Mouse (Mus musculus) effector memory CD4-positive, alpha-beta T cell, adult 5 months (primary cell): ENCODE data around the gene Itgb3bp. TPM values are rescaled to one million over a fixed set of nuclear protein-coding genes. Genes with fewer than 3 reads are reported as not detected.

Source experiments
- polyA plus RNA-seq: library from polyadenylated mRNA; unstranded; fragments of 100-300 nt; shearing (Covaris generic); gene quantifications from one replicate; pipeline ENCODE4 v1.2.1, GENCODE M21; 2017

The Itgb3bp gene
- polyA plus RNA-seq: 24.1 TPM

DNA sequence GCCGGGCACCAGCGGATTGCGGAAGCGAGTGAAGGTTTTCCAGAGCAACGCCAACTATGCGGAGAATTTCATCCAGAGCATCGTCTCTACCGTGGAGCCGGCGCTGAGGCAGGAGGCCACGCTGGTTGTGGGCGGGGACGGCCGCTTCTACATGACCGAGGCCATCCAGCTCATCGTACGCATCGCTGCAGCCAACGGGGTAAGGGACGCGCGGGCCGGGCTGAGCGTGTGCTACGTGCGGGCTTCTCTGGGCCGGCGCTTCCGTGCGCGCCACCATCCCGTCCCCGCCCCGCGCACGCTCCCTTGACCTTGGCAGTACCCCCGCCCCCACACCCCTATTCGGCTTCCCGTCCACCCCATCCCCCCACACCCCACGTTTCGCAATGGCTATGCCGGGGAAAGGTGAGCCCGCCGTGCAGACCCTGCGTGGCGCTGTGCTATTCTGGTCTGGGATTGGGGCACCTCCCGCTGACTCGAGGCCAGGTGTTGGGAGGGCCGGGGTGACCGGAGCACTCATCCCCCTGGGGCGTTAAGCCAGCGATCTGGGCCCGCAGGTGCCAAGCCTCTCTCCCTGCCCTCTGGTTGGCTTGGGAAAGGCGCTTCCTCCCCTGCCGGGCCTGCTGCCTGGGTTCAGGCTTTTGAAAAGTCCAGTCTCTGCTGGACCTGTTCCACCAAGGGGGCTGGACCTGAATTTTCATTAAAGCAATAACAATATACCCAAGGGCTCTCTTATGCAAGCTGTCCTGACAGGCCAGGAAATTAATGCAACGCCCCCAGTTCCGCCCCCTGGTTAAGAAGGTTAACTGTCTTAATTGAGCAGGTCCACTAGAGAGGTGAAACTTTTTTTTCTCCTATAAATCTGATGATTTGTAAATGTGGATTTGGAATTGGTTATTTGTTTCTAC is at the start of gene Itgb3bp:
Gene Itgb3bp (minus strand): TSS at position 201 of the 905 bp plus-strand sequence.

DNA sequence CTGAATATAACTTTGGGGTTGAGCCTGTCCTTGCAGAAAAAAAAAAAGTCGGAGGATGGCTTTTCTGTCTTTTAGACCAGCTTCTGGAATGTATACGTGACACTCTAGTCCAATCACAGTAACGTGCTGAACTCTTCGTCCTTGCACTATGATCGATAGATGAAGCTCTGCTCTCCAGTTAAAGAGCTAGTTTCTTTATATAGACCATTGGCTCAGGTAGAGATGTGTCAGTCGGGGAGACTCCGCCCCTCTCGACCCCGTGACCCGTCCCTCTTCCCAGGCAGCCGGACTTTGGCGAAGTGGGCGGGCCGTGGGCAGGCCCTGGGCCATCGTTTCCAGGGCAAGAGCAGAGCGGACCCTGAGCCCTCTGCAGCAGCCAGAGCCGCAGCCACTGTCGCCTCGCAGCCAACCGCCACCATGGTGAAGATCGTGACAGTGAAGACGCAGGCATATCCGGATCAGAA is 432 bp downstream of the Itgb3bp start, which contains the start of gene Pgm1:
Gene Pgm1 (plus strand): TSS at position 266 of the 464 bp plus-strand sequence.

DNA sequence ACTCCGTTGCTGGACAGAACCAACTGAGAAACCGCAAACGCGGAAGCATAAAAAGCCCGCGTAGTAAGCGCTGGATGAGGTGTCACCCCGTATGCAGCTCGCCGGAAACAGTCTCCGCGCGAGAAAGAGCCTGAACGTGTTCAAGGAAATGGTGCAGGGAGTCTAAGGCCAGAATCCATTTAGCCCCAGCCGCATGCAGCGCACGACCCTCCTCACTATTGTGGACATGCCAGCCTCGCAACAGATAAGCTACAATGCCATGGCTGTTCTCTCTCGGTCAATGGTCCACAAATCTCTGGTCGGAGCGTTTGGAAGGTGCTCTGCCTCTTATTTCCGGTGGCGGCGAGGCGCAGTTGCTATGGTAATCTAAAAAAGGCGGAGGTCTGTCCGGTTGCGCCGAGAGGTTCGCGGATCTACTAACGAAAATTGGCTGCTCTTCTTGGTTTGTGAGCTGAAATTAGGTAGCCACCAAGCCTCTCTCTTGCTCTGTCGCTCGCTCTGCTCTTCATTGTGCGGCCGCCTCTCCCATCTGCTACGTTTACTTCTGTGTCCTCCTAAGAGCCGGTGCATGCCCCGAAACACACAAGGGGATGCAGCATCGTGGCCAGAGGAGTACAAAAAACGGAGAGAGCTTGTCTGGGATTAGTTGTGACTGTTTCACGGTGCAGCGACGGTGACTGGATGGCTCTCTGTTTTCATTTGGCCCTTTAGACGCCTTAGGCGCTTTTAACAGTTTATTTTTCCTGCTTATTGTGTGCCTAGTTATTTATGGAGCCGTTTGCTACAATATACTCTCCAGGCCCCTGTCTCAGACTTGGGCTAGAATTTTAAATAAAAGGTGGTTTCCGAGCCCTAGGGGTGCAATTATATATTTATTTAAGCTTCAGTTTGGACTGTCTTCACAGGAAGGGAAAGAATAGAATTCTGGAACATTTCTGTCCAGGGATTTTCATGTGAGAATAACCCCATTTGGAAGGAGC is 100.2 kb downstream of the Itgb3bp start, which contains the start of gene Efcab7:
Gene Efcab7 (plus strand): TSS at position 105 of the 980 bp plus-strand sequence.

Other genes starting within 250 kb of the Itgb3bp start
- 5.7 TPM for gene Alg6, start 214.1 kb downstream of the Itgb3bp start, polyA plus RNA-seq
- gene Efcab7, start 100.6 kb downstream of the Itgb3bp start, polyA plus RNA-seq: 4.3 TPM
- gene Pgm1, start 399 bp downstream of the Itgb3bp start, polyA plus RNA-seq: 36.6 TPM
- not detected for gene Ror1, start 166.0 kb upstream of the Itgb3bp start, polyA plus RNA-seq